9 mouse cellular contexts compared by ENCODE assay signal in genomic region chr3:41058395-41058794, GRCm38 (mm10). TPM values are rescaled to one million over a fixed set of nuclear protein-coding genes. Genes with fewer than 3 reads are reported as not detected.
A peak's percentile ranks its signal among the peaks of the same experiment; 100 is the strongest.
DNase-seq lines count a peak whose midpoint lies in the region; ATAC-seq and TF ChIP-seq lines count a peak whose summit lies in the region.
"Had no signal": no experiment of that assay in that cellular context is flagged by ENCODE, and none has a peak within 500 bp of the region (broad histone marks: within the 10 kb centered on the region; RNA-seq: fewer than 3 reads in every experiment).

No protein-coding gene starts in this region.

- H3K36me3 ChIP-seq in embryonic facial prominence, embryonic 14.5 days (ENCODE audit: control insufficient read depth, insufficient read depth, low read length): peaks cover 5% of the 10 kb centered on the region
- peaks cover 10% of the 10 kb centered on the region for H3K36me3 ChIP-seq in embryonic facial prominence, embryonic 10.5 days (replicated peaks)
- H3K36me3 ChIP-seq in midbrain, postnatal 0 days (ENCODE audit: insufficient read depth, low read length): peaks cover 3% of the 10 kb centered on the region; the same call in 1 of the 2 replicates
- no peaks in the 10 kb centered on the region for H3K36me3 ChIP-seq in midbrain, embryonic 11.5 days (ENCODE audit: control insufficient read depth, insufficient read depth, low read length)
- H3K36me3 ChIP-seq in kidney, embryonic 14.5 days (ENCODE audit: control insufficient read depth, insufficient read depth, low read length): 0 out of 2 replicates have a peak, but pooled peaks cover under 1% of the 10 kb centered on the region

- H3K9ac ChIP-seq in embryonic facial prominence, embryonic 14.5 days (ENCODE audit: low read depth, low read length): no peak overlapping the region
- H3K9ac ChIP-seq in midbrain, postnatal 0 days (replicated peaks; ENCODE audit: low read length, poor library complexity, severe bottlenecking): no peak overlapping the region
- no peak overlapping the region for H3K9ac ChIP-seq in midbrain, embryonic 11.5 days (ENCODE audit: low read length)
- no peak overlapping the region for H3K9ac ChIP-seq in kidney, embryonic 14.5 days (ENCODE audit: low read depth, low read length)
- H3K9ac ChIP-seq: midbrain, embryonic 12.5 days had no signal

- TF ChIP-seq CTCF in midbrain, postnatal 0 days (IDR thresholded peaks at IDR 0.05): no peak

- H3K4me3 ChIP-seq in embryonic facial prominence, embryonic 14.5 days (ENCODE audit: low read depth, low read length): no peak overlapping the region
- no peak overlapping the region for H3K4me3 ChIP-seq in embryonic facial prominence, embryonic 10.5 days
- no peak overlapping the region for H3K4me3 ChIP-seq in midbrain, postnatal 0 days (ENCODE audit: low read depth, low read length)
- no peak overlapping the region for H3K4me3 ChIP-seq in midbrain, embryonic 11.5 days (ENCODE audit: low read depth, low read length)
- H3K4me3 ChIP-seq in kidney, embryonic 14.5 days (ENCODE audit: low read length): no peak overlapping the region
- H3K4me3 ChIP-seq: midbrain, embryonic 12.5 days had no signal

- peak; percentile 25 for DNase-seq in embryonic facial prominence, embryonic 14.5 days (ENCODE audit: low spot score)
- no peak for DNase-seq in embryonic facial prominence, embryonic 10.5 days (ENCODE audit: low spot score)
- DNase-seq in midbrain, postnatal 0 days (ENCODE audit: low spot score): peak; percentile 67
- no peak for DNase-seq in midbrain, embryonic 11.5 days (ENCODE audit: low spot score, missing footprints)
- peak; percentile 36 for DNase-seq in layer of hippocampus, adult 9-10 months (ENCODE audit: low spot score)
- peak; percentile 67 to 74 for DNase-seq in right cerebral cortex, adult 2 months (ENCODE audit: low spot score in 2 of 2)
- no peak for DNase-seq in spleen, postnatal 14 days (ENCODE audit: low spot score in 2 of 2)

- no peaks in the 10 kb centered on the region for H3K4me1 ChIP-seq in embryonic facial prominence, embryonic 14.5 days (ENCODE audit: control insufficient read depth, insufficient read depth, low read length)
- no peaks in the 10 kb centered on the region for H3K4me1 ChIP-seq in embryonic facial prominence, embryonic 10.5 days
- H3K4me1 ChIP-seq in midbrain, postnatal 0 days (ENCODE audit: insufficient read depth, low read length): no peaks in the 10 kb centered on the region
- H3K4me1 ChIP-seq in midbrain, embryonic 11.5 days (ENCODE audit: control insufficient read depth, insufficient read depth, low read length): no peaks in the 10 kb centered on the region
- no peaks in the 10 kb centered on the region for H3K4me1 ChIP-seq in kidney, embryonic 14.5 days (ENCODE audit: control insufficient read depth, insufficient read depth, low read length)
- H3K4me1 ChIP-seq: midbrain, embryonic 12.5 days had no signal

- no peaks in the 10 kb centered on the region for H3K27me3 ChIP-seq in embryonic facial prominence, embryonic 14.5 days (replicated peaks; ENCODE audit: control insufficient read depth, insufficient read depth, low read length)
- no peaks in the 10 kb centered on the region for H3K27me3 ChIP-seq in embryonic facial prominence, embryonic 10.5 days (replicated peaks; ENCODE audit: low read depth, poor library complexity, severe bottlenecking)
- no peaks in the 10 kb centered on the region for H3K27me3 ChIP-seq in midbrain, postnatal 0 days (ENCODE audit: insufficient read depth, low read length)
- no peaks in the 10 kb centered on the region for H3K27me3 ChIP-seq in midbrain, embryonic 11.5 days (ENCODE audit: control insufficient read depth, insufficient read depth, low read length)
- no peaks in the 10 kb centered on the region for H3K27me3 ChIP-seq in kidney, embryonic 14.5 days (ENCODE audit: control insufficient read depth, insufficient read depth, low read length)
- H3K27me3 ChIP-seq: midbrain, embryonic 12.5 days had no signal

- no peaks in the 10 kb centered on the region for H3K9me3 ChIP-seq in embryonic facial prominence, embryonic 14.5 days (ENCODE audit: control insufficient read depth, low read length)
- H3K9me3 ChIP-seq in embryonic facial prominence, embryonic 10.5 days: no peaks in the 10 kb centered on the region
- H3K9me3 ChIP-seq in midbrain, postnatal 0 days (ENCODE audit: low read length): peaks cover 6% of the 10 kb centered on the region; the same call in 1 of the 2 replicates
- no peaks in the 10 kb centered on the region; the same call in 1 of the 2 replicates for H3K9me3 ChIP-seq in midbrain, embryonic 11.5 days (ENCODE audit: control insufficient read depth, low read length)
- no peaks in the 10 kb centered on the region for H3K9me3 ChIP-seq in kidney, embryonic 14.5 days (ENCODE audit: control insufficient read depth, low read length)
- H3K9me3 ChIP-seq: midbrain, embryonic 12.5 days had no signal

- H3K27ac ChIP-seq in embryonic facial prominence, embryonic 14.5 days (replicated peaks; ENCODE audit: low read depth, low read length): no peak overlapping the region
- no peak overlapping the region for H3K27ac ChIP-seq in embryonic facial prominence, embryonic 10.5 days (replicated peaks)
- H3K27ac ChIP-seq in midbrain, postnatal 0 days (ENCODE audit: low read depth, low read length): no peak overlapping the region
- H3K27ac ChIP-seq in midbrain, embryonic 11.5 days (ENCODE audit: low read depth, low read length): no peak overlapping the region
- H3K27ac ChIP-seq in kidney, embryonic 14.5 days (ENCODE audit: low read depth, low read length): no peak overlapping the region
- H3K27ac ChIP-seq: midbrain, embryonic 12.5 days had no signal

- H3K4me2 ChIP-seq in embryonic facial prominence, embryonic 14.5 days (ENCODE audit: low read depth, low read length): no peak overlapping the region
- H3K4me2 ChIP-seq in midbrain, postnatal 0 days (ENCODE audit: low read depth, low read length, poor library complexity, severe bottlenecking): no peak overlapping the region
- H3K4me2 ChIP-seq in midbrain, embryonic 11.5 days: no peak overlapping the region
- H3K4me2 ChIP-seq in kidney, embryonic 14.5 days (replicated peaks; ENCODE audit: low read depth, low read length): no peak overlapping the region
- H3K4me2 ChIP-seq: midbrain, embryonic 12.5 days had no signal

- ATAC-seq in embryonic facial prominence, embryonic 14.5 days (ENCODE audit: low read depth): no peak
- ATAC-seq in midbrain, postnatal 0 days (ENCODE audit: low FRiP score): no peak
- ATAC-seq in midbrain, embryonic 11.5 days (ENCODE audit: low FRiP score): no peak
- no peak for ATAC-seq in kidney, embryonic 14.5 days (ENCODE audit: low FRiP score, low TSS enrichment)

- 60% methylated on average over 2 of the region's 2 CpGs for WGBS in embryonic facial prominence, embryonic 14.5 days
- WGBS in embryonic facial prominence, embryonic 10.5 days: 93% methylated on average over 2 of the region's 2 CpGs
- WGBS in midbrain, postnatal 0 days: 73% methylated on average over 2 of the region's 2 CpGs
- WGBS in midbrain, embryonic 11.5 days: 83% methylated on average over 2 of the region's 2 CpGs
- WGBS in kidney, embryonic 14.5 days: 89% methylated on average over 2 of the region's 2 CpGs

RNA-seq across cellular contexts. Expression of gene Pgrmc2, which starts 24.5 kb away (rescaled TPM):
- polyA plus RNA-seq in embryonic facial prominence, embryonic 14.5 days (2014; fragmentation: Nextera tagmentation; extraction: Ambion mirVana): 32.5 and 33.7 TPM in 2 replicates
- 29.5 and 31.7 TPM in 2 replicates for polyA plus RNA-seq in embryonic facial prominence, embryonic 10.5 days (2016; fragmentation: Nextera tagmentation; extraction: Ambion mirVana)
- 28.4 and 32.0 TPM in 2 replicates for total RNA-seq in midbrain, postnatal 0 days (2014; rRNA removed)
- 24.5 and 27.9 TPM in 2 replicates for polyA plus RNA-seq in midbrain, postnatal 0 days (2015; fragmentation: Nextera tagmentation; extraction: Ambion mirVana)
- polyA plus RNA-seq in midbrain, embryonic 11.5 days (2014; fragmentation: Nextera tagmentation; extraction: Ambion mirVana): 27.6 and 27.7 TPM in 2 replicates
- 22.8 and 28.9 TPM in 2 replicates for polyA plus RNA-seq in kidney, embryonic 14.5 days (2014; fragmentation: Nextera tagmentation; extraction: Ambion mirVana)

Comparison
In these comparisons a context has a peak if more than half of its experiments do, and no peak if none do; other contexts are left out.
1. DNase-seq: peak in embryonic facial prominence, embryonic 14.5 days (single experiment), midbrain, postnatal 0 days (single experiment), layer of hippocampus, adult 9-10 months (single experiment) and right cerebral cortex, adult 2 months (2 of 2); none in embryonic facial prominence, embryonic 10.5 days (single experiment), midbrain, embryonic 11.5 days (single experiment) and spleen, postnatal 14 days (0 of 2).